ENCODE assay signal across 8 mouse cellular contexts in genomic region chr17:5402069-5402468, GRCm38 (mm10). TPM values are rescaled to one million over a fixed set of nuclear protein-coding genes. Genes with fewer than 3 reads are reported as not detected.
A peak's percentile ranks its signal among the peaks of the same experiment; 100 is the strongest.
DNase-seq lines count a peak whose midpoint lies in the region; ATAC-seq and TF ChIP-seq lines count a peak whose summit lies in the region.

No protein-coding gene starts in this region.

- peak; percentile 76 for ATAC-seq in forebrain, postnatal 0 days
- ATAC-seq in hindbrain, embryonic 12.5 days (ENCODE audit: low FRiP score) = peak; percentile 27; the same call in 1 of the 2 replicates
- peak; percentile 74 for ATAC-seq in megakaryocyte-erythroid progenitor cell, adult 5-6 weeks (replicated peaks; ENCODE audit: low FRiP score, low TSS enrichment, poor library complexity, severe bottlenecking)

- no peak overlapping the region for H3K4me2 ChIP-seq in forebrain, postnatal 0 days (ENCODE audit: low read depth)
- peak overlapping the region; percentile 30; the same call in 1 of the 2 replicates for H3K4me2 ChIP-seq in hindbrain, embryonic 12.5 days (replicated peaks)

- no peak for TF ChIP-seq POLR2A in cerebellum, adult 2 months (IDR thresholded peaks at IDR 0.05; ENCODE audit: borderline replicate concordance, insufficient read depth, low read length)
- no peak for TF ChIP-seq POLR2A in small intestine, adult 2 months (IDR thresholded peaks at IDR 0.05; ENCODE audit: low read depth, low read length)

- H3K27me3 ChIP-seq in cerebellum, adult 2 months (ENCODE audit: control insufficient read depth, insufficient read depth, low read length) = no peaks in the 10 kb centered on the region
- peaks cover 5% of the 10 kb centered on the region; the same call in 1 of the 2 replicates for H3K27me3 ChIP-seq in forebrain, postnatal 0 days (ENCODE audit: insufficient read depth, low read length)
- peaks cover 28% of the 10 kb centered on the region for H3K27me3 ChIP-seq in hindbrain, embryonic 12.5 days
- H3K27me3 ChIP-seq in small intestine, adult 2 months (ENCODE audit: control insufficient read depth, insufficient read depth, low read length) = no peaks in the 10 kb centered on the region

- H3K9ac ChIP-seq in forebrain, postnatal 0 days = no peak overlapping the region
- no peak overlapping the region for H3K9ac ChIP-seq in hindbrain, embryonic 12.5 days

- H3K4me3 ChIP-seq in cerebellum, adult 2 months (replicated peaks; ENCODE audit: insufficient read depth, low read depth, low read length) = no peak overlapping the region
- H3K4me3 ChIP-seq in forebrain, postnatal 0 days (ENCODE audit: low read depth, low read length) = no peak overlapping the region
- no peak overlapping the region for H3K4me3 ChIP-seq in hindbrain, embryonic 12.5 days
- no peak overlapping the region for H3K4me3 ChIP-seq in small intestine, adult 2 months (ENCODE audit: low read depth, low read length)

- H3K4me1 ChIP-seq in cerebellum, adult 2 months (ENCODE audit: control insufficient read depth, insufficient read depth, low read length) = peaks cover 12% of the 10 kb centered on the region
- H3K4me1 ChIP-seq in forebrain, postnatal 0 days (ENCODE audit: insufficient read depth) = no peaks in the 10 kb centered on the region
- H3K4me1 ChIP-seq in hindbrain, embryonic 12.5 days = peaks cover 22% of the 10 kb centered on the region
- H3K4me1 ChIP-seq in small intestine, adult 2 months (ENCODE audit: control insufficient read depth, insufficient read depth, insufficient read length, low read length) = peaks cover 6% of the 10 kb centered on the region; the same call in 1 of the 2 replicates

- DNase-seq in heart, adult 11 months = peak; percentile 92
- no peak for DNase-seq in heart, postnatal 25 days (ENCODE audit: low spot score)
- peak; percentile 52 to 73 for DNase-seq in cerebellum, adult 2 months
- DNase-seq in forebrain, postnatal 0 days = peak; percentile 67
- peak; percentile 65 to 66 for DNase-seq in left cerebral cortex, postnatal 14 days (ENCODE audit: low spot score in 2 of 2)

- no peaks in the 10 kb centered on the region for H3K36me3 ChIP-seq in forebrain, postnatal 0 days (ENCODE audit: insufficient read depth)
- no peaks in the 10 kb centered on the region for H3K36me3 ChIP-seq in hindbrain, embryonic 12.5 days
- no peaks in the 10 kb centered on the region for H3K36me3 ChIP-seq in small intestine, adult 2 months (ENCODE audit: control insufficient read depth, insufficient read depth, low read length)

- 9% methylated on average over 9 of the region's 9 CpGs for WGBS in cerebellum, adult 2 months
- 8% methylated on average over 9 of the region's 9 CpGs for WGBS in forebrain, postnatal 0 days
- WGBS in hindbrain, embryonic 12.5 days = 5% methylated on average over 9 of the region's 9 CpGs
- 6% methylated on average over 9 of the region's 9 CpGs for WGBS in small intestine, adult 2 months

- no peaks in the 10 kb centered on the region for H3K9me3 ChIP-seq in forebrain, postnatal 0 days (ENCODE audit: low read length)
- no peaks in the 10 kb centered on the region for H3K9me3 ChIP-seq in hindbrain, embryonic 12.5 days (replicated peaks)

- intact Hi-C loops in heart, postnatal 25 days (cut with DNase I) = no loop called here
- intact Hi-C loops in left cerebral cortex, postnatal 14 days (cut with DNase I) = loop anchor here (2.0 to 10.0 kb wide), 2 partner anchors 149 to 407 kb away; partner anchors contain the start of gene Arid1b

- no peak overlapping the region for H3K27ac ChIP-seq in cerebellum, adult 2 months (ENCODE audit: insufficient read depth, low read length)
- H3K27ac ChIP-seq in forebrain, postnatal 0 days (ENCODE audit: low read depth, low read length) = no peak overlapping the region
- H3K27ac ChIP-seq in hindbrain, embryonic 12.5 days = no peak overlapping the region
- no peak overlapping the region for H3K27ac ChIP-seq in small intestine, adult 2 months (ENCODE audit: insufficient read depth, low read depth, low read length)

- TF ChIP-seq CTCF in cerebellum, adult 2 months (IDR thresholded peaks at IDR 0.05; ENCODE audit: borderline replicate concordance, insufficient read depth, low read depth, low read length) = peak; percentile 69
- TF ChIP-seq CTCF in forebrain, postnatal 0 days (IDR thresholded peaks at IDR 0.05; ENCODE audit: low read depth) = peak; percentile 77
- TF ChIP-seq CTCF in small intestine, adult 2 months (IDR thresholded peaks at IDR 0.05; ENCODE audit: extremely low read depth, insufficient read length, insufficient replicate concordance, low read depth, low read length) = peak; percentile 84

RNA-seq across cellular contexts. Expression of gene Ldhal6b, which starts 16.5 kb away (rescaled TPM):
- under 1 TPM; 0.18 to 0.22 TPM for total RNA-seq in heart, postnatal 25 days (2021)
- 0.75 and 0.76 TPM in 2 replicates for polyA plus RNA-seq in cerebellum, adult 2 months (2012; rRNA removed)
- 0.15 and 1.3 TPM in 2 replicates for total RNA-seq in forebrain, postnatal 0 days (2014; rRNA removed)
- 0.16 TPM in 1 of 2 replicates, not detected in the other for polyA plus RNA-seq in forebrain, postnatal 0 days (2015; fragmentation: Nextera tagmentation; extraction: Ambion mirVana)
- polyA plus RNA-seq in hindbrain, embryonic 12.5 days (2016; fragmentation: Nextera tagmentation; extraction: Ambion mirVana) = not detected in 2 replicates
- total RNA-seq in left cerebral cortex, postnatal 14 days (2021) = 1 to 10 TPM; 1.1 TPM
- total RNA-seq in megakaryocyte-erythroid progenitor cell, adult 5-6 weeks (2014; fragmentation: Nextera tagmentation) = 3.8 TPM in 1 of 2 replicates, not detected in the other
- total RNA-seq in megakaryocyte-erythroid progenitor cell, adult 5-6 weeks (2017) = 1.0 and 1.4 TPM in 2 replicates
- polyA plus RNA-seq in small intestine, adult 2 months (2012; rRNA removed) = 0.10 and 0.20 TPM in 2 replicates

RNA-seq across cellular contexts. Expression of gene Tmem242, which starts 38.0 kb away (rescaled TPM):
- total RNA-seq in heart, postnatal 25 days (2021) = 100 to 1,000 TPM; 151 to 159 TPM
- polyA plus RNA-seq in cerebellum, adult 2 months (2012; rRNA removed) = 45.2 and 52.3 TPM in 2 replicates
- 96.4 and 180 TPM in 2 replicates for total RNA-seq in forebrain, postnatal 0 days (2014; rRNA removed)
- 122 and 123 TPM in 2 replicates for polyA plus RNA-seq in forebrain, postnatal 0 days (2015; fragmentation: Nextera tagmentation; extraction: Ambion mirVana)
- 114 and 115 TPM in 2 replicates for polyA plus RNA-seq in hindbrain, embryonic 12.5 days (2016; fragmentation: Nextera tagmentation; extraction: Ambion mirVana)
- total RNA-seq in left cerebral cortex, postnatal 14 days (2021) = 10 to 100 TPM; 89.9 to 94.8 TPM
- 39.4 and 43.1 TPM in 2 replicates for total RNA-seq in megakaryocyte-erythroid progenitor cell, adult 5-6 weeks (2014; fragmentation: Nextera tagmentation)
- 31.2 and 34.8 TPM in 2 replicates for total RNA-seq in megakaryocyte-erythroid progenitor cell, adult 5-6 weeks (2017)
- polyA plus RNA-seq in small intestine, adult 2 months (2012; rRNA removed) = 2.1 and 3.7 TPM in 2 replicates
